Mouse (Mus musculus) liver, embryonic 14.5 days (tissue): Measurements from ENCODE around the gene Aaed1.

ENCODE experiments used
- CTCF ChIP-seq: IDR thresholded peaks from 2 replicates; pipeline ENCODE4 v1.5.1; 2016; ENCODE audit warnings: antibody characterized with exemption, low read depth, control low read depth
- EP300 ChIP-seq: IDR thresholded peaks from 2 replicates; pipeline ENCODE4 v1.6.1; 2016; ENCODE audit warnings: antibody characterized with exemption, low read depth

DNA sequence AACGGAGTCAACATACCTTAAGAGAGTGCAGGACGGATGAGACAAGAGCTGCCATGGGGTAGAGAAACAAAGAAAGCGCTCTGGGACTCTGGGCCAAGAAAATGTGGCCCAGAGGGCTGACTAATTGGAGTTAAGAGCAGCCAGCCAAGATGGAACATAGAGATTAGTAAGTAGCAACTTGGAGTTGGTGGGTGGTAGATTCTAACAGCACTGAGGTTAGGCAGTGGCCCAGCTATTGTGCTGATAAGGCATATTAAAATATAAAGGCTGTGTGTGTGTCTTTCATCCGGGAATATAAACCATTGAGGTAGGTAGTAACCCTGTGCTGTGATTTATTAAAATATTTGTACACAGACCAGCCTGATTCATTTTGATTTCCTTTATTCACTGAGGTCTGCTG, 26.2 kb downstream of the Aaed1 start:
- TF ChIP-seq CTCF (no peak), EP300 (no peak)
